Mouse (Mus musculus) CH12.LX (cell line): ENCODE measurements around the gene Samd4. TPM values are rescaled to one million over a fixed set of nuclear protein-coding genes. Genes with fewer than 3 reads are reported as not detected.

Experiments used
- DNase-seq: peaks from one replicate; pipeline ENCODE4 v3.0.0-alpha.2; 2013; ENCODE audit errors: extremely low read depth
- H3K27ac ChIP-seq: 2 replicates; pipeline ENCODE4 v1.5.1; 2012; ENCODE audit warnings: low read depth, mild to moderate bottlenecking, control low read depth, moderate library complexity; ENCODE audit not compliant: insufficient read depth
- H3K27me3 ChIP-seq: replicated peaks from 2 replicates; pipeline ENCODE3; 2012; ENCODE audit warnings: inconsistent platforms
- H3K36me3 ChIP-seq, 2 experiments: replicated peaks in 1 of 2; 2 replicates each; pipeline versions ENCODE3 to v1.6.1; 2012; ENCODE audit warnings: inconsistent platforms in 1 of 2, low read length in 1 of 2, mild to moderate bottlenecking in 1 of 2, mixed read lengths in 1 of 2, moderate library complexity in 1 of 2; ENCODE audit not compliant: control insufficient read depth in 1 of 2, insufficient read depth in 1 of 2
- H3K4me1 ChIP-seq, 2 experiments: 2 replicates each; pipeline ENCODE4 v1.6.1; 2012; ENCODE audit warnings: inconsistent platforms in 1 of 2, moderate library complexity in 1 of 2; ENCODE audit not compliant: insufficient read depth in 2 of 2, control insufficient read depth in 1 of 2
- H3K4me2 ChIP-seq: 2 replicates; pipeline ENCODE4 v1.6.1; 2012; ENCODE audit warnings: low read depth, mild to moderate bottlenecking, control low read depth; ENCODE audit not compliant: poor library complexity, insufficient read depth, severe bottlenecking
- H3K4me3 ChIP-seq, 3 experiments: fragments of 150-350 bp in 1 of 3; sonication (generic) in 1 of 3; replicated peaks in 1 of 3; 2 replicates each; pipeline versions ENCODE3 to v1.5.1; 2011 to 2012; ENCODE audit warnings: low read depth in 2 of 3, low read length in 2 of 3, mild to moderate bottlenecking in 2 of 3, moderate library complexity in 2 of 3, control low read depth in 1 of 3, improper control_type of control experiment in 1 of 3, inconsistent platforms in 1 of 3, mixed read lengths in 1 of 3; ENCODE audit not compliant: poor library complexity in 1 of 3
- H3K79me2 ChIP-seq: replicated peaks from 2 replicates; pipeline ENCODE4 v1.6.1; 2012; ENCODE audit warnings: mild to moderate bottlenecking, moderate library complexity; ENCODE audit not compliant: control insufficient read depth, poor library complexity, insufficient read depth, severe bottlenecking; ENCODE audit errors: extremely low read depth
- H3K9ac ChIP-seq: 2 replicates; pipeline ENCODE4 v1.6.1; 2012; ENCODE audit warnings: low read depth, mild to moderate bottlenecking, control low read depth, moderate library complexity; ENCODE audit not compliant: insufficient read depth
- H3K9me3 ChIP-seq: replicated peaks from 2 replicates; pipeline ENCODE3; 2012; ENCODE audit warnings: low read length, inconsistent platforms, mixed read lengths
- CHD2 ChIP-seq: IDR thresholded peaks from 2 replicates; pipeline ENCODE4 v1.6.1; 2011; ENCODE audit warnings: low read length, improper control_type of control experiment
- E2F4 ChIP-seq: IDR thresholded peaks from 2 replicates; pipeline ENCODE4 v1.6.1; 2011; ENCODE audit warnings: low read depth, low read length, improper control_type of control experiment; ENCODE audit not compliant: insufficient replicate concordance
- EP300 ChIP-seq: IDR thresholded peaks from 2 replicates; pipeline ENCODE4 v1.6.1; 2011; ENCODE audit warnings: low read length, improper control_type of control experiment
- HCFC1 ChIP-seq: IDR thresholded peaks from 2 replicates; pipeline ENCODE4 v1.6.1; 2012; ENCODE audit warnings: low read depth, mild to moderate bottlenecking, inconsistent platforms, low read length, improper control_type of control experiment
- IRF4 ChIP-seq: IDR thresholded peaks from 2 replicates; pipeline ENCODE4 v1.6.1; 2014; ENCODE audit warnings: low read depth, mild to moderate bottlenecking, inconsistent platforms, low read length, improper control_type of control experiment
- JUN ChIP-seq: IDR thresholded peaks from 2 replicates; pipeline ENCODE4 v1.6.1; 2011; ENCODE audit warnings: low read depth, mild to moderate bottlenecking, low read length, improper control_type of control experiment, moderate library complexity; ENCODE audit not compliant: insufficient read depth
- MAZ ChIP-seq: IDR thresholded peaks from 2 replicates; pipeline ENCODE4 v1.6.1; 2012; ENCODE audit warnings: low read depth, mild to moderate bottlenecking, inconsistent platforms, low read length, improper control_type of control experiment, moderate library complexity
- MEF2A ChIP-seq: IDR thresholded peaks from 2 replicates; pipeline ENCODE4 v1.6.1; 2014; ENCODE audit warnings: low read depth, mild to moderate bottlenecking, inconsistent platforms, low read length, improper control_type of control experiment, borderline replicate concordance
- MXI1 ChIP-seq: IDR thresholded peaks from 2 replicates; pipeline ENCODE4 v1.6.1; 2011; ENCODE audit warnings: mild to moderate bottlenecking, low read depth, low read length, improper control_type of control experiment
- MYC ChIP-seq: IDR thresholded peaks from 2 replicates; pipeline ENCODE4 v1.6.1; 2011; ENCODE audit warnings: low read depth, mild to moderate bottlenecking, improper control_type of control experiment, low read length
- PAX5 ChIP-seq: IDR thresholded peaks from 2 replicates; pipeline ENCODE4 v1.6.1; 2012; ENCODE audit warnings: low read length, inconsistent platforms, mixed read lengths
- POLR2A ChIP-seq: IDR thresholded peaks from 2 replicates; pipeline ENCODE4 v1.6.1; 2011; ENCODE audit warnings: low read depth, mild to moderate bottlenecking, improper control_type of control experiment, low read length
- RAD21 ChIP-seq: IDR thresholded peaks from 2 replicates; pipeline ENCODE4 v1.6.1; 2011; ENCODE audit warnings: low read depth, mild to moderate bottlenecking, low read length, improper control_type of control experiment, moderate library complexity
- RCOR1 ChIP-seq: conservative IDR thresholded peaks from 2 replicates; pipeline ENCODE4 v1.6.1; 2012; ENCODE audit warnings: low read depth, mild to moderate bottlenecking, inconsistent platforms, low read length, improper control_type of control experiment
- SIN3A ChIP-seq: IDR thresholded peaks from 2 replicates; pipeline ENCODE4 v1.6.1; 2012; ENCODE audit warnings: low read length, improper control_type of control experiment, inconsistent platforms
- TBP ChIP-seq: conservative IDR thresholded peaks from 2 replicates; pipeline ENCODE4 v1.6.1; 2011; ENCODE audit warnings: low read depth, low read length, improper control_type of control experiment
- UBTF ChIP-seq: IDR thresholded peaks from 2 replicates; pipeline ENCODE4 v1.6.1; 2012; ENCODE audit warnings: low read depth, mild to moderate bottlenecking, inconsistent platforms, low read length, improper control_type of control experiment, moderate library complexity
- USF1 ChIP-seq: IDR thresholded peaks from 2 replicates; pipeline ENCODE4 v1.6.1; 2014; ENCODE audit warnings: low read depth, mild to moderate bottlenecking, inconsistent platforms, low read length, improper control_type of control experiment
- USF2 ChIP-seq: conservative IDR thresholded peaks from 2 replicates; pipeline ENCODE4 v1.6.1; 2011; ENCODE audit warnings: low read depth, low read length, improper control_type of control experiment
- ZC3H11A ChIP-seq: IDR thresholded peaks from 2 replicates; pipeline ENCODE4 v1.6.1; 2012; ENCODE audit warnings: low read depth, mild to moderate bottlenecking, inconsistent platforms, low read length, improper control_type of control experiment
- dilution Hi-C: fragments of 300-500 bp; cut with MboI; formaldehyde crosslinking; loops from 2 replicates; pipeline ENCODE4 v1.14.3; 2020; ENCODE audit warnings: low sequenced_read_pairs; ENCODE audit not compliant: extremely low pct_unique_long_range_greater_than_20kb, extremely low pct_ligation_motif_present
- in situ Hi-C: fragments of 300-500 bp; cut with MboI; formaldehyde crosslinking; loops from 3 replicates; pipeline ENCODE4 v1.14.3; 2019; ENCODE audit warnings: low sequenced_read_pairs, low pct_ligation_motif_present, low pct_unique_long_range_greater_than_20kb, mixed read lengths
- polyA plus RNA-seq: library from polyadenylated mRNA; unstranded; fragments of >175 nt; gene quantifications from 2 replicates; pipeline ENCODE4 v1.2.1, GENCODE M21; 2012; ENCODE audit warnings: low read depth; ENCODE audit not compliant: insufficient read length
- total RNA-seq, 2 experiments: library from RNA; depleted of rRNA; stranded (reverse); fragments of 300-350 nt in 1 of 2; fragments of >200 nt in 1 of 2; gene quantifications; 2 replicates each; pipeline ENCODE4 v1.2.3; 2012 to 2014

The Samd4 gene
- total and polyA plus RNA-seq, 3 experiments: 0.64 to 4.6 (median 1.5) TPM

DNA sequence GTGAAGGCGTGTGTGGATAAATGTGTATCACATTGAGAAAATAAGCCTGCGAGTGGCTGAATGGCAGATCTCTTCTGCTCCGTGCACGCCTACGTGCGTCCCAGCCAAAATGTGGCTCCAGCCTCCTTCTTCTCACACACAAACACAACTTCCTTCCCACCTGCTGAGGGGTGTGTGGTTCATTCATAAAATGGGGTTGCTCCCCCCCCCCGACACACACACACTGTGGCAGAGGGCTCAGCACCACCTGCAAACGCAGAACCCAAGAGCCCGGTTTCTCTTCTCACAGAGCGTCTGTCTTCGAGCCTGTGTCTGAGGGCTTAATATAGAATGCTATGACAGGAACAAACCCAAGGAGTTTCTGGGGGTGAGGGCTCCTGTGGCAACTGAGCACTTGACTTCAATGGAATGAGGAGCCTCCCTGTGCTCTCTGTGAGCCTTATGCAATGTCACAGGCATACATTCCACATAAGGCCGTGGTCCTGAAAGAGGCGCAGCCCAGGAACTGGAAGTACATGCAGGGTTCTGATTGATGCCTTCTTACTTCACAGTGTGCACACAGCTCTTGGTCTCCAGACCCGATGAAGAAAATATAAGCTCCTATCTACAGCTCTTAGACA, 194.4 kb downstream of the Samd4 start:
- H3K79me2 ChIP-seq: no peaks in the 10 kb centered on the region
- DNase-seq: no peak
- no peak overlapping the region for H3K4me2 ChIP-seq

DNA sequence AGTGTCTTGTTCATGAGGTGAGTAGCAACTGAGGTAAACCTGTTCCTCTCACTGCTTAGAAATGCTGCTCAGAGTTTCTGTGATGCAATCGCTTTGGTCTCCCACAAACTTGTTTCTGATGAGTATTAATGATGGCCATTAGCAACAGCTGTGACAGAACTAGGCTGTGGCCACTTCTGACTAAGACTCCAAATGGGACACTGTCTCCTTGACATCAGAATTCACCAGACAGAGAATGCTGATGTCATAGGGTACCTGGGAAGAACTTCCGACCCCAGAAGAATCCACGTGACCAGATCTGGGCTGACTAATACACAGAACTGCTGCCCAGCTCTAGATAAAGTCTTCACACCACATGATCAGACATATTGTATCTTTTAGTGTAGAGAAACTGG, 194.9 kb downstream of the Samd4 start:
- dilution Hi-C loops: no loop called here
- DNase-seq: no peak

More for the DNA sequence above, 194.4 kb downstream of the Samd4 start:
- peaks cover 0 to 33% of the 10 kb centered on the region in 2 experiments; a peak in 2 of 4 replicates for H3K4me1 ChIP-seq
- no peak overlapping the region for H3K9ac ChIP-seq
- TF ChIP-seq UBTF (no peak), JUN (no peak), CHD2 (no peak), USF2 (no peak), MYC (no peak), USF1 (no peak), SIN3A (no peak), IRF4 (no peak), PAX5 (no peak), E2F4 (no peak), RCOR1 (no peak), ZC3H11A (no peak), POLR2A (no peak), MEF2A (no peak)
- H3K36me3 ChIP-seq: no peaks in the 10 kb centered on the region
- no peak overlapping the region for H3K27ac ChIP-seq
- in situ Hi-C loops (no loop called here), dilution Hi-C loops (no loop called here)
- H3K4me3 ChIP-seq: no peak overlapping the region
- H3K27me3 ChIP-seq: no peaks in the 10 kb centered on the region
- no peaks in the 10 kb centered on the region for H3K9me3 ChIP-seq

More for the DNA sequence above, 194.9 kb downstream of the Samd4 start:
- peaks cover 0 to 31% of the 10 kb centered on the region in 2 experiments; a peak in 2 of 4 replicates for H3K4me1 ChIP-seq
- no peak overlapping the region for H3K4me2 ChIP-seq
- no peaks in the 10 kb centered on the region for H3K9me3 ChIP-seq
- no peaks in the 10 kb centered on the region for H3K36me3 ChIP-seq
- H3K79me2 ChIP-seq: no peaks in the 10 kb centered on the region
- no peaks in the 10 kb centered on the region for H3K27me3 ChIP-seq
- no peak overlapping the region for H3K27ac ChIP-seq
- in situ Hi-C loops: no loop called here
- no peak overlapping the region for H3K9ac ChIP-seq
- no peak for TF ChIP-seq HCFC1
- no peak for TF ChIP-seq JUN
- no peak for TF ChIP-seq MXI1
- no peak for TF ChIP-seq EP300
- no peak for TF ChIP-seq TBP
- TF ChIP-seq USF2: no peak
- TF ChIP-seq MAZ: no peak
- no peak for TF ChIP-seq RAD21
- no peak overlapping the region for H3K4me3 ChIP-seq
